Mouse (Mus musculus) gastrocnemius, adult 8-10 months (tissue): ENCODE data around the gene Esrrg. TPM values are rescaled to one million over a fixed set of nuclear protein-coding genes. Genes with fewer than 3 reads are reported as not detected.

Experiments used
- DNase-seq, 2 experiments: peaks; one replicate each; pipeline ENCODE4 v3.0.0; 2022; ENCODE audit warnings: low spot score in 2 of 2
- total RNA-seq, 4 experiments: library from RNA; stranded (reverse); gene quantifications; 2 replicates each; pipeline ENCODE4 v1.2.4; 2022

Gene Esrrg
- total RNA-seq, 4 experiments from 2014 or later: 15.2 to 29.3 (median 24.2) TPM

- no peak for DNase-seq
Observed at GRCm38 (mm10) chr1:187767355-187767754, 158.8 kb downstream of the Esrrg start.

DNA sequence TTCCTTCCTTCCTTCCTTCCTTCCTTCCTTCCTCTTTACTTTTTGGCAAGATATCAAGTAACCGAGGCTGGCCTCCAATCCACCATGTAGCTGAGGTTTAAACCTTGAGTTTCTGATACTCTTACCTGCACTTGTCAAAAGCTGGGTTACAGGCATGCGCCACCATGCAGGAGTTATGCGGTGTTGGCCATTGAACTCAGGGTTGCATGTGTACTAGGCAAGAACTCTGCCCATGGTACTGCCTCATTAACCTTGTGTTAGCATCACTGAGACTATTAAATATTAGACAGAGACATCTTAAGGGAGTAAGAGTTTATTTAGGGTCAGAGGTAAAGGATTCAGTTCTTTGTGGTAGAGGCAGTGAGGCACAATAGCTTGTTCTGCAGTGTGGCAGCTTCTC is 161.6 kb downstream of the Esrrg start:
- DNase-seq: no peak

DNA sequence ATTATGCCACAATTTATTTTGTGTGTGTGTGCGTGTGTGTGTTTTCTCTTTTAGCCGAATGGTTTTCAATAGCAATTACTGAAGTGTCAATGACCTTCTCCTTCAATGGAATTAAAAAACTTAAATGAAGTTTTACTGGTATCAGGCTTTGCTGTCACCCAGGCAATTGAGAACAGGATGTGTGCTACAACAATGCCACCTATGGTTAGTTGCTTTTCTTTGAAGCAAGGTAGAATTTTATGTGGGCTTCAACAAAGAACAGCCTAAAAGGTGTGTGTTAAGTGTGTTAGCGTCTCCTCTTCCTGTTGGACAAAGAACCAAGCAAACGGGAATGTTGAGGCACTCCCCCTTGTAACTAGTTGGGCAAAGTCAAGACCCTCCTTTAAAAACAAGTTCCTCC is 162.5 kb downstream of the Esrrg start:
- no peak for DNase-seq

GRCm38 (mm10) chr1:187779589-187780178 is 171.1 kb downstream of the Esrrg start:
- no peak for DNase-seq

DNA sequence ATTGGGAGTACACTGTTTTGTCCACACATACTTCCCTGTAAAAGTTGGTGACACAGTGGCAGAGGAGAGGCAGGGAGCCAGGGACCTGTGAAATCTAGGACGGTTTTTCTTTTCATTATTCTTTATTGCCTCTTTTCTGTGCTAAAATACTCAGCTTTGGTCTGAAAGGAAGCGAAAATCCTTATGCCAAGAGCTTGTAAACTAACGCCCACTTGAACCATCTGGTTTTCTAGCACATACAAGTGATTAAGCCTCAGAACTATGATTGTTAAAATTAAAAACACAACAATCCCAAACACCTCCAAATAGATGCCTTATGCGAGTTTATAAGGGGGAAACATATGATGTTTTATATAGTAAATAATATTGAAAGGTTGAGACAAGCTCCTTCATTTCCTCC is 176.6 kb downstream of the Esrrg start:
- DNase-seq: no peak

- DNase-seq: no peak
Observed at GRCm38 (mm10) chr1:187787055-187788016, 178.7 kb downstream of the Esrrg start.

DNA sequence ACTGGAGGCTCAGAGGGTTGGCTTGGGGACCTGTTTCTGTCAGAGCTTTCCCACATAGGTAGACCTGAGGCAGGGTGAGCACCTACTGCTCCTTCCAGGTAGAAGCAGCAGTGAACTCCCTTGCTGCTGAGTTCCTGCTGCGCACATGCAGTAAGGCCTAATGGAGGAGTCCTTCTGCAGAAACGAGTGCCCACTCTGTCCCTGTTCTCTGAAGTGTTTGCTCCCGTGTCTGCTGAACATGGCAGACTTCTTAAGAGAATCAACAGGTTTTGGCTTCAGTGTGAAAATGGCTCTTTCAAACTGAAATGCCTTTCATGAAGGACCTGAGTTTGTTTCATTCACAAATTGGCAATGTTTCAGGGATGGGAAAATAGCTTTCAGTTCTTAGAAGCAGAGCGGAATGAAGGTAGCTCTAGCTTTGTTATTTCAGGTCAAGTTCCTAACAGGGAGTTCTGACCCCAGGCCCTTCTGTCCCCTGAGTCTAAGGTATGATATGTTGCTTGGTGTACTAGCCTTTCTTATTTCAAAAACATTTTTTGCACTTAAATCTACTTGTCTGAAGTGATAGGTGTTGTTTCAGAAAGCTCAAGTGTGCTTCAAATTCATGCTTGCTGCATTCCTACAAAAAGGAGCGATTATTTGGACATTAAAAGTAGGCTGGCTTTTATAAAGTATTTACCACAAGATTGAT is 185.8 kb downstream of the Esrrg start:
- DNase-seq: no peak

DNA sequence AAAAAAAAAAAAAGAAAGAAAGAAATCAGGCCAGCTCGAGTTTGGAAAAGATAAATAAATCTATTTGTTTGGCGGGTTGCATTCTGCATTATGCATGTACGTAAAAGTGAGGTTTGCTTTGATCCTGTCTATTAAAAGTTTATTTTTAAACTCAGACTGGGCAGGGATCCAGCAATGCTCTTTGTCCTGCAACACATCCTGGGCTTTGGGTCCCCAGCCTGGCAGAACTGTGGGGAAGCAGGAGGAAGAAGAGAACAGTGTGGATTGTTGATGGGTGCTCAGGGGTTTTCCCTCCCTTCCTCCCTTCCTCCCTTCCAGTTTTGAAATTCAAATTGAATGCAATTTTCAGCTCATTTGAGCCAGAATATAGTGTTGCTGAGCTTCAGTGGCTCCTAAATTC is 187.0 kb downstream of the Esrrg start:
- DNase-seq: no peak

- no peak for DNase-seq
Observed at GRCm38 (mm10) chr1:187799300-187799699, 190.7 kb downstream of the Esrrg start.

DNA sequence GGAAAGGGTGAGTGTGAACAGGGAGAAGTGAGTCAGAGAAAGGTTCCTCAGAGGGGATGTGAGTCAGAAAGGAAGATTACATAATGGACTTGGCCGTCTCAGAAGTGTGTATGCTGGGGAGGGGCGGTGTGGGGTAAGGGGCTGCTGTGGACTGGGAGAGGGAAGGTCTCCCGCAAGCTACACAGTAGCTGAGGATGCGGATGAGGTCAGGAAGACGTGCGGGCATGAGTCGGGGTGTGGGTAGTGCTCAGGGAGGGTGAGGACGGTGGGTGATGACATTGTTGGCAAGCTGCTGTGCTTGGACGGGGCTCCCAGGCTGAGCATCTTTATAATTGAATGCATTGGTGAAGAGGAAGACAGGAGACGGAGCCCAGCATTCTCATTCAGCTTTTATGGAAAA is 192.2 kb downstream of the Esrrg start:
- DNase-seq: no peak

DNA sequence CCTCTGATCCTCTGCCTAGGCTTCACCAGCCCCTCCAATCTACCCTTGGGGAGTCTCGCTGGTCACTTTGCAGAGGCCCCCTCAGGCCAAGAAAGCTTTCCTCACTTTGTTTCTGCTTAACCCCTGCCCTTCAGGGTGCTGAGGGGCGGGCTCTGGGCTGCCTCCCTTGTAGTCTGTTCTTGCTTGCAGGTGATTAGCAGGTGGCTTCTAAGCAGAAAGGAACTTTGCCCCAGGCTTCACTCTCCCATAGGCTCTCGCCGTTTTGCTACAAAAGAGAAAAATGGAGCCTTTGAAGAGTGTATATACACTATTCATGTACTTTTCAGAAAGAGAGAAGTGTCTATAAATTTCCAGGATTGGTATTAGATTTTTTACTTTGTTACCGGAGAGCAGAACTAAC is 195.0 kb downstream of the Esrrg start:
- no peak for DNase-seq

- no peak for DNase-seq
Observed at GRCm38 (mm10) chr1:187803997-187804396, 195.4 kb downstream of the Esrrg start.

- no peak for DNase-seq
Observed at GRCm38 (mm10) chr1:187805001-187805400, 196.4 kb downstream of the Esrrg start.

GRCm38 (mm10) chr1:187807477-187808390 is 199.1 kb downstream of the Esrrg start:
- no peak for DNase-seq

- no peak for DNase-seq
Observed at GRCm38 (mm10) chr1:187808391-187808922, 199.9 kb downstream of the Esrrg start.

DNA sequence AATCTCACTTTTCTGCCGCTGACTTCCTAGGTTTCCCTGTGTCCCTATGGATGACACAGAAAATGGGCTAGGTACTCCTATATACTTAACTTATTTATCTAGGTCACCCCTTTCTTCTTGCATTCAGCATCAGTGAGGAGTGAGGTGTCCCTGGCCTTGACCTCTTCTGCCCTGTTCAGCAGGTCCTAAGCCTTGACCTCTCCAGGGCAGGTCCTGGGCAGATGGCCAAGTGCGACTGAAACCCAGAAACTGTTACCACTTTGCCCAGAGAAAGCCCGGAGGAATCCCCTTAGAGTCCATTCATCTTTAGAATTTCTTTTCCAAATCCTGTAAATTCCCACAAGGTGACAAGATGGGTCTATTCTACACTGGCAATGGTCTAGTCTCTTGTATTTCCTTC is 201.0 kb downstream of the Esrrg start:
- no peak for DNase-seq

DNA sequence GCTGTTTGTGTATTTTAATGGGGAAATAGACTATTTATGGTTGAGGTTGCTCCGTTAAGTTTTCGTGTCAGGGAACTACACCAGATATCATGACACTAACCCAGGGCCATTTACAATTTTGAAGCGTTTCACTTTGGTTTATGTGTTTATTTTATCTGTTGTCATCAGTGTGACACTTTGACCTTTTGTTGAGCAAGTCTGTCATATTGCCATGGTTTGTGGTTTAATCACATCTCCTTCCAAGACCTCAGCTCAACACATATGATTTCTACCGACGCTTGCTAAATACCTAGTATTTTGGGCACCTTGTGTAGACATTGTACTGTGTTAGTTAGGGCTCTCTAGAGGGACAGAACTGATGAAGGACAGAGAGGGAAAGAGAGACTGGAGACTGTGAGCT is 210.8 kb downstream of the Esrrg start:
- no peak for DNase-seq

DNA sequence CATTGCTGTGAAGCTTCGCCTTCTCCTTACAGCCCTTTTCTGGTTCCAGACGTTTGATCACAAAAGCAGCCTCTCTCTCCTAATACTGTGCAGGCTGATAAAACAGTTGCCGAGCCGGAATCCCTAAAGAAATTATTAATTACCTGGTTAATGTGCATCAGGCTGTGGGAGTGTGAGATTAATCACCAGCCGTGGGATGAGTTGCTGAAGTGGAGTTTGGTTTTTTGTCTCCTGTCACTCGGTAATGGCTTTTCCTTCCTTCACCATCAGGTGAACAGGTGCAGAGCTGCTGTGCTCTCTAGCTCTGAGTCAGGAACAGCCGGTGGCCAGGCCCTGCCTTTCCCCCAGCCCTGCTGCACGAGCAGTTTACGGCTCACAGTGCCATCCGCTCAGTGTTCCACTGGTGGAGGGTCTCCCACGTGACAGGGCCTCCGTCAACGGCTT is 212.8 kb downstream of the Esrrg start:
- DNase-seq: no peak

DNA sequence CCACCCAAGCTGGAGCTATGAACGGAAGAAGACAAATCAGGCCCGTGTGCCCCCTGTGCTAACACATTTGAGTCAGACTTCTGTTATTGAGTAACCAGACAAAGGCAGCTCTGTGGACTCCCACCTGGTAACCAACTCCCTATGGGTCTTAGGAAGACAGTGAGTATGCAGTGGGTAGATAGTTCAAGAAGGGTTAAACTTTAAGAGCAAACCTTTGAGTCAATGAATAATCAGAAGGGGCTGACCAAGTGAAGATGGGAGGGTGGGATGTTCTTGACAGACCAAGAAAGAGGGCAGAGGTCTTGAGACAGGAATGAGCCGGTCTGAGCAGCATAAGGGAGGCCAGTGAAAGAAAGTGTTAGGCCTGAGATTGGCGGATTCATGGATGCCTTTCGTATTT is 214.8 kb downstream of the Esrrg start:
- DNase-seq: no peak

GRCm38 (mm10) chr1:187825421-187826097 is 217.0 kb downstream of the Esrrg start:
- DNase-seq: no peak
